Mouse (Mus musculus): ENCODE measurements around the gene Wfdc1. TPM values are rescaled to one million over a fixed set of nuclear protein-coding genes. Genes with fewer than 3 reads are reported as not detected.
A peak's percentile ranks its signal among the peaks of the same experiment; 100 is the strongest.

Gene Wfdc1
- polyA plus RNA-seq, 1 experiment from 2014 or later: 10.8 TPM

DNA sequence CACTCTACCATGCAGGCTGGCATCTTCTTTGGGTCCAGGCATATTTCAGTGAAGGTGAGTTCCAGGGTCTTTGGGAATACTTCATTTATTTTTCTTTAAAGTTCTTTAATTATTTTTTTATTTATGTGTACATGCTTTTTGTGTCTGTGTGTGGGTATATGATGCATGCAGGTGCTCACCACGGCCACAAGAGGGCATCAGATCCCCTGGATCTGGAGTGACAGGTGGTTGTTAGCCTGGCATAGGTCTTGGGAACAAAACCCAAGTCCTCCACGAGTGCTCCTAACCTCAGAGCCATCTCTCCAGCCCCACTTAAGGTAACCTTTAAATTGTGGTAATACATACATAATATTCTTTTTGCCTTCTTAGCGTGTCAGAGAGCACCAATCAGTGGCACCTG, 20.0 kb upstream of the Wfdc1 start:
- H3K4me1 ChIP-seq (replicated peaks; ENCODE audit: control insufficient read depth, insufficient read depth, low read length): no peaks in the 10 kb centered on the region
- no peaks in the 10 kb centered on the region for H3K27me3 ChIP-seq (ENCODE audit: control insufficient read depth, insufficient read depth, low read depth, low read length)
- 0 out of 2 replicates have a peak, but pooled peaks cover 3% of the 10 kb centered on the region for H3K9me3 ChIP-seq (ENCODE audit: control insufficient read depth, low read length)
- 71% methylated on average over 3 of the region's 3 CpGs for WGBS
- H3K9ac ChIP-seq (ENCODE audit: low read length): no peak overlapping the region
- no peak for ATAC-seq (ENCODE audit: low read depth)
- no peak overlapping the region for H3K4me3 ChIP-seq (ENCODE audit: low read length)
- no peak overlapping the region for H3K4me2 ChIP-seq (ENCODE audit: low read depth, low read length)
- H3K27ac ChIP-seq (ENCODE audit: low read length): no peak overlapping the region
- no peaks in the 10 kb centered on the region for H3K36me3 ChIP-seq (ENCODE audit: control insufficient read depth, insufficient read depth, low read length)

DNA sequence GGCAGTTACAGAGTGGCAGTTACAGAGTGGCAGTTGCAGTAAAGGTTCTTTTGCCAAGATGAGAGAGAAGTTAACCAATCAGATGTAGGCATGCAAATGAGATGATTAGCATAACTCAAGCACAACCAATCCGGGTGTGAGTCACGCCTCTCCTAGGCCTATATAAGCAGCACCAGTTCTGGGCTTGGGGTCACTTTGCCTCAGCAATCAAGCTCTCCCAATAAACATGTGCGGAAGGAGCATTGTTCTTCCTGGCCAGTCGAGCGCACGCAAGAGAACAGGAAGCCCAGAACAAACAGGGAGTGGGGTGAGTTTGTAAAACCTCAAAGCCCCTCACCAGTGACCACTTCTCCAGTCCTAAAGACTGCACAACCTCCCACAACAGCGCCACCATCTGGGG, 19.3 kb upstream of the Wfdc1 start:
- Histone ChIP-seq H3K27ac (ENCODE audit: low read length) (no peak overlapping the region), H3K4me3 (ENCODE audit: low read length) (no peak overlapping the region), H3K4me1 (replicated peaks; ENCODE audit: control insufficient read depth, insufficient read depth, low read length) (no peaks in the 10 kb centered on the region; the same call in 1 of the 2 replicates), H3K36me3 (ENCODE audit: control insufficient read depth, insufficient read depth, low read length) (no peaks in the 10 kb centered on the region), H3K9ac (ENCODE audit: low read length) (no peak overlapping the region), H3K9me3 (ENCODE audit: control insufficient read depth, low read length) (0 out of 2 replicates have a peak, but pooled peaks cover 3% of the 10 kb centered on the region), H3K4me2 (ENCODE audit: low read depth, low read length) (no peak overlapping the region), H3K27me3 (ENCODE audit: control insufficient read depth, insufficient read depth, low read depth, low read length) (no peaks in the 10 kb centered on the region)
- 75% methylated on average over 7 of the region's 7 CpGs for WGBS
- ATAC-seq (ENCODE audit: low read depth): no peak

DNA sequence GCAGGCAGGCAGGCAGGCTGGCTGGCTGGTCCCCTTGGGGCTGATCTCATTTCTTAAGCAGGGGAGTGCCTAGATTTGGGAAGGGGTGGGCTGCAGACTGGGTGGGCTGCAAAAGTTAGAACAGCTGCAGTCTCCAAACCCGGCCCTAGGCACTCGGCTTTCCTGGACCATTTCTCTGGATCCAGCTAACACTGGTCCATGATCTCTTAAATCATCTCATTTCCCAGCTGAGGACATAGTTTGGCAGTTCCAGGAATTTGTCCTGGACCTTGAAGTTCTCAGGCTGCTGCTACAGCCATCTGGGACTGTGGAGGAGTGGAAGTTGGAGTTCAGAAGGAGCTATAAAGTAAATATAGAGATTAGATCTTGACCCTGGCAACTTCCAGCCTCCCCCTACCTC, 14.8 kb upstream of the Wfdc1 start:
- Histone ChIP-seq H3K9ac (ENCODE audit: low read length) (no peak overlapping the region), H3K4me3 (ENCODE audit: low read length) (no peak overlapping the region), H3K27me3 (ENCODE audit: control insufficient read depth, insufficient read depth, low read depth, low read length) (no peaks in the 10 kb centered on the region), H3K27ac (ENCODE audit: low read length) (no peak overlapping the region), H3K9me3 (ENCODE audit: control insufficient read depth, low read length) (0 out of 2 replicates have a peak, but pooled peaks cover 3% of the 10 kb centered on the region), H3K4me2 (ENCODE audit: low read depth, low read length) (no peak overlapping the region), H3K36me3 (ENCODE audit: control insufficient read depth, insufficient read depth, low read length) (no peaks in the 10 kb centered on the region), H3K4me1 (replicated peaks; ENCODE audit: control insufficient read depth, insufficient read depth, low read length) (no peaks in the 10 kb centered on the region; the same call in 1 of the 2 replicates)
- 24% methylated on average over 2 of the region's 2 CpGs for WGBS
- 0 out of 2 replicates have a peak, but pooled peaks have one; percentile 17 for ATAC-seq (ENCODE audit: low read depth)

DNA sequence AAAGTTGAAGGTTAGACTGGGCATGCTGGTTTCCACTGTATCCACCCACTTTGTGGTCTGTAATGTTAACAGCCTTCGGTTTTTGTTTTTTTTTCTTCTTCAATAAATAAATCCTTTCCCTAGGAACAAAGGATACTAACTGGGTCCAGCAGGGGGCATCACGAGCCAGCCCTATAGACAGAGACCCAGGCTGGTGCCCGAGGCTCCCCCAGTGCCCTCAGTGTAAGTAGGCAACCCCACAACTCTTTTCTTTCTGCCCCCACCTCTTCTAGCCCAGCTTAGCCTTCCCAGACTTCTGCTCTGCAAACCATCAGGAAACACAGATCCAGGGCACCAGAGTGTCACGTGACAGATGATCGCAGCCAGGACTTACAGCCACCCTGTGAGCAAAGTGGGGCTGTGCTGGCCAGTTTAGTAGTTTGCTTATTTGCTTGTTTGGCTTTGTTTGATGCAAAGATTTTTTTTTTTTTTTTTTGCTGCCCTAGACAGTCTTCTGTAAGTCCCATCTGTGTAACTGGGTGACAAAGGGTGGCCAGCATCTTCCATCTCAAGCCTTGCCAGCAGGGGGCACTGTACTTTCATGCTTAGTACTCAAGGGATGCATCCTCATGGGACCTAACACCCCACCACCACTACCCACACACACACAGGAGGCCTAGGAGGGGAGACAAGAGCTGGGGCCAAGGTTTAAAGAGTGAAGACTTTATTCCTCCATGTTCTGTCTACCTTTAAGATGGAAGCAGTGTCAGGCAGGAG, 9.3 kb upstream of the Wfdc1 start:
- no peak; the same call in 1 of the 2 replicates for ATAC-seq (ENCODE audit: low read depth)
- H3K4me3 ChIP-seq (ENCODE audit: low read length): no peak overlapping the region

DNA sequence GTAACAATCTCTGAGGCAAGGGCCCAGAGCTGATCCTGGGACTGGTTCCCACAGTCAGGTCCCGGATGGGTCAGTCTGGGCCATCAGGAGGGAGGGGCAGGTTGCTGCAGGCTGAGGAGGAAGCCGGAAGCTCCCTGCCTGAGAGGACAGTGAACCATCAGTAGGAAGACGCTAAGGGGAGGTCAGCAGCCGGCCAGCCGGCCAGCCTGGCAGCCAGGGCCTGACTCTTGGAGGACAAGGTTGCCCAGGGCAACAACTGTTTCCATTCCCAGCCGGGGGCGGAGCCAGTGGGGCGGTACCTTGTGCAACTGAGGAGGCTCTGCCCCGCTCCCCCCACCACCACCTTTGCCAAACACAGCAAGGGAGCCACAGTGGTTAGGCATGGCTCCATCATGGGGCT, 5.1 kb upstream of the Wfdc1 start:
- peak; percentile 61 for ATAC-seq (ENCODE audit: low read depth)

More for the DNA sequence above, 9.3 kb upstream of the Wfdc1 start:
- Histone ChIP-seq H3K27ac (ENCODE audit: low read length) (no peak overlapping the region), H3K4me2 (ENCODE audit: low read depth, low read length) (no peak overlapping the region), H3K36me3 (ENCODE audit: control insufficient read depth, insufficient read depth, low read length) (no peaks in the 10 kb centered on the region), H3K27me3 (ENCODE audit: control insufficient read depth, insufficient read depth, low read depth, low read length) (no peaks in the 10 kb centered on the region), H3K9me3 (ENCODE audit: control insufficient read depth, low read length) (no peaks in the 10 kb centered on the region), H3K9ac (ENCODE audit: low read length) (no peak overlapping the region), H3K4me1 (replicated peaks; ENCODE audit: control insufficient read depth, insufficient read depth, low read length) (peaks cover 9% of the 10 kb centered on the region)
- WGBS: 43% methylated on average over 5 of the region's 5 CpGs

DNA sequence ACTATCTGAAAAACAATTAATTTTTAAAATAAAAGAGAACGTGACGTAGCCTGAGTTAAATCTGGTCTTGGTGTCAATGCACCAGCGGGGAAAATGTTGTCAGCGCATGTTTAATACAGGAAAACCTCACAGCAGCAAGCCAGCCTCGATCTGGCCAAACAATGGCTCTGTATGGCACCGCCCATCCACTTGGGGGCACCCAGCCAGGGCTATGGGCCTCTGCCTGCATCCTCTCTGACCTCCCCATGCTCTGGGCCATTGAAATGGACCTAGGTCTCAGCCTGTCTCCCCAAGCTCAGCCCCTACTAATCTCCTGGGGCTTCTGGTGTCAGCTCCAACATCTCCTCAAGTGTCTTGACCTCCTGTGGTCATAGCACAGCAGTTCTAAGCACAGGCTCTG, 4.3 kb upstream of the Wfdc1 start:
- no peak overlapping the region for H3K9ac ChIP-seq (ENCODE audit: low read length)
- H3K4me3 ChIP-seq (ENCODE audit: low read length): no peak overlapping the region
- 69% methylated on average over 6 of the region's 6 CpGs for WGBS
- ATAC-seq (ENCODE audit: low read depth): no peak
- no peaks in the 10 kb centered on the region for H3K27me3 ChIP-seq (ENCODE audit: control insufficient read depth, insufficient read depth, low read depth, low read length)
- H3K27ac ChIP-seq (ENCODE audit: low read length): no peak overlapping the region
- no peaks in the 10 kb centered on the region for H3K36me3 ChIP-seq (ENCODE audit: control insufficient read depth, insufficient read depth, low read length)
- peaks cover 22% of the 10 kb centered on the region for H3K4me1 ChIP-seq (replicated peaks; ENCODE audit: control insufficient read depth, insufficient read depth, low read length)
- H3K9me3 ChIP-seq (ENCODE audit: control insufficient read depth, low read length): no peaks in the 10 kb centered on the region
- H3K4me2 ChIP-seq (ENCODE audit: low read depth, low read length): no peak overlapping the region

More for the DNA sequence above, 5.1 kb upstream of the Wfdc1 start:
- Histone ChIP-seq H3K9me3 (ENCODE audit: control insufficient read depth, low read length) (no peaks in the 10 kb centered on the region), H3K4me1 (replicated peaks; ENCODE audit: control insufficient read depth, insufficient read depth, low read length) (peaks cover 18% of the 10 kb centered on the region), H3K27me3 (ENCODE audit: control insufficient read depth, insufficient read depth, low read depth, low read length) (no peaks in the 10 kb centered on the region), H3K4me3 (ENCODE audit: low read length) (no peak overlapping the region), H3K9ac (ENCODE audit: low read length) (peak overlapping the region; percentile 21; the same call in 1 of the 2 replicates), H3K27ac (ENCODE audit: low read length) (peak overlapping the region; percentile 34), H3K4me2 (ENCODE audit: low read depth, low read length) (no peak overlapping the region), H3K36me3 (ENCODE audit: control insufficient read depth, insufficient read depth, low read length) (no peaks in the 10 kb centered on the region)
- 12% methylated on average over 9 of the region's 9 CpGs for WGBS

DNA sequence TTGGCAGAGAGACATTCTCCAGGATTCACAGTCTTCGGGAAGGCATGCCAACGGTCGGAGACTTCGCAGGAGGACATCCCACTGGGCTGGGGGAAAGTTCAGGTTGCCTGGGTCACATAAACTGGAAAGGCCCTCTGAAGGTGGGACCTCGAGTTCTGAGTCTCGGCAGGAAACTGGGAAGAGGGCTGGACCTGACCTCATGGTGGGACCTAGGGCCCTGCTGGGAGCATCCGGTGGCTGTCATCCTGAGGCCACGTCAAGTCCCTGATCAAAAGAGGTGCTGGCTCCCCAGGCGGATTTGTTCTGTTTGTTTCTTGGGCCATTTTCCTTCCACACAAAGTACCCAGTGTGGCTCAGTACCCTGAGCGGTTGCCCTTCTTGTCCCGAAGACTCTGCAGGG, 2.7 kb upstream of the Wfdc1 start:
- Histone ChIP-seq H3K4me2 (ENCODE audit: low read depth, low read length) (no peak overlapping the region), H3K9ac (ENCODE audit: low read length) (no peak overlapping the region), H3K4me3 (ENCODE audit: low read length) (no peak overlapping the region), H3K27ac (ENCODE audit: low read length) (no peak overlapping the region), H3K9me3 (ENCODE audit: control insufficient read depth, low read length) (no peaks in the 10 kb centered on the region), H3K36me3 (ENCODE audit: control insufficient read depth, insufficient read depth, low read length) (no peaks in the 10 kb centered on the region), H3K4me1 (replicated peaks; ENCODE audit: control insufficient read depth, insufficient read depth, low read length) (peaks cover 22% of the 10 kb centered on the region), H3K27me3 (ENCODE audit: control insufficient read depth, insufficient read depth, low read depth, low read length) (no peaks in the 10 kb centered on the region)
- 65% methylated on average over 11 of the region's 11 CpGs for WGBS
- ATAC-seq (ENCODE audit: low read depth): no peak

DNA sequence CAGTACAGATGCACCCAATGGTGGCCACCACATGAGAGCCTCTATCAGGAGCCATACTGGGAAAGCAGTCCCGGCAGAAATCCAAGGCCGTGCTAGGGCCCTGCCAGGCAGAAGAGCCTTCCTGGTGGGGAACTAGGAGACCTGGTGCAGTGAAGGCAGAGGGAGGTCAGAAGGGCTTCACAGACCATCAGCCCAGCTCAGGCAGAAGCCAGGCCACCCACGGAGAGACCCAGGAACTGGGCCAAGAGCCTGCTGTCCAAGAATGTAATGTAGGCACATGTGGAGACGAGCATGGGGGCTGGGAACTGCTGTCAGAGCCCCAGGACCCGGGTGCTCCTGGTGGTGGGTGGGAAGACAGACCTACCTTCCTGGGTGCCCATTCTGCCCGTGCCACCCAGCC, 895 bp upstream of the Wfdc1 start:
- Histone ChIP-seq H3K27me3 (ENCODE audit: control insufficient read depth, insufficient read depth, low read depth, low read length) (no peaks in the 10 kb centered on the region), H3K4me2 (ENCODE audit: low read depth, low read length) (no peak overlapping the region), H3K27ac (ENCODE audit: low read length) (no peak overlapping the region), H3K9ac (ENCODE audit: low read length) (no peak overlapping the region), H3K9me3 (ENCODE audit: control insufficient read depth, low read length) (no peaks in the 10 kb centered on the region), H3K4me1 (replicated peaks; ENCODE audit: control insufficient read depth, insufficient read depth, low read length) (peaks cover 24% of the 10 kb centered on the region), H3K4me3 (ENCODE audit: low read length) (no peak overlapping the region), H3K36me3 (ENCODE audit: control insufficient read depth, insufficient read depth, low read length) (no peaks in the 10 kb centered on the region)
- ATAC-seq (ENCODE audit: low read depth): 0 out of 2 replicates have a peak, but pooled peaks have one; percentile 13
- 51% methylated on average over 6 of the region's 6 CpGs for WGBS

DNA sequence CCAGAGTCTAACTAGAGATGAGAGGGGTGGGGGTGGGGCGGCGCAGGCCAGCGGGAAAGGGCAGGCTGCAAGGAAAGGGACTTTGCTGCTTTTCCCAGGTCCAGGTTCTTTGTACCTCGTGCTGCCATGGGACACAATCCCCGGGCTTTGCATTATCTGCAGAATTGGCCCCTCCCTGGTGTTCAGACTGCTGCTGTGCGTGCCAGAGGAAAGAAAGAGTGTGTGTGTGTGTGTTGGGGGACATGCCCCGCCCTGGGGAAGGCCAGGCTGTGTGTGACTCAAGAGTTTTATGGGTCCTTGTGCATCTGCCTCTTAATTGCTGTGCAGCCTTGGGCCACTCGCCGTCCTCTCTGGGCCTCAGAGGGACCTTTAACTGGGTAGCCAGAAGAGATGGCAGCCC, 2.3 kb downstream of the Wfdc1 start:
- Histone ChIP-seq H3K9me3 (ENCODE audit: control insufficient read depth, low read length) (no peaks in the 10 kb centered on the region), H3K36me3 (ENCODE audit: control insufficient read depth, insufficient read depth, low read length) (no peaks in the 10 kb centered on the region), H3K4me3 (ENCODE audit: low read length) (no peak overlapping the region), H3K9ac (ENCODE audit: low read length) (no peak overlapping the region), H3K27me3 (ENCODE audit: control insufficient read depth, insufficient read depth, low read depth, low read length) (no peaks in the 10 kb centered on the region), H3K27ac (ENCODE audit: low read length) (no peak overlapping the region), H3K4me1 (replicated peaks; ENCODE audit: control insufficient read depth, insufficient read depth, low read length) (peaks cover 23% of the 10 kb centered on the region), H3K4me2 (ENCODE audit: low read depth, low read length) (no peak overlapping the region)
- ATAC-seq (ENCODE audit: low read depth): no peak
- WGBS: 70% methylated on average over 9 of the region's 9 CpGs
